Mouse (Mus musculus) urinary bladder, postnatal 10 days (tissue): ENCODE measurements around the gene Ccr9.

Source experiments
- DNase-seq: peaks from one replicate; pipeline ENCODE4 v3.0.0; 2022; ENCODE audit warnings: low spot score

Ccr9 gene

DNA sequence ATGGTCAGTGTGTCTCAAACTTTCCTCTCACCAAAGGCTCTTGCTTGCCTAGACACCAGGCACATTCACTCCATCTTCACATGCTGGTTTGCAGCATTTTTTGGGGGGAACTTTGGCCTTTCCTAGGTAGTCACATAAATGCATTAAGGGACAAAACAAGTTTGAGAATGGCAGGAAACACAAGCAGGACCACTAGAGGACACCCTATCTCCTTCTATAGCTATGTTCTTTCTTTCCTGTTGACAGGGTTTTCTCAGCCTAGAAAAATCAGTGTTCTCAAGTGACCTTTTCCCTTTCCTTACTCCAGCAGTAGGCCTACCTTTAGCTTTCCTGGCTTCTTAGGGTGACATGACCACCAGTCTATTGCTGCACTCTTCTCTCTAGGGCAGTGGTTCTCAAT, 124.7 kb downstream of the Ccr9 start:
- DNase-seq = no peak

GRCm38 (mm10) chr9:123805241-123805640, 127.0 kb downstream of the Ccr9 start:
- DNase-seq = no peak

DNA sequence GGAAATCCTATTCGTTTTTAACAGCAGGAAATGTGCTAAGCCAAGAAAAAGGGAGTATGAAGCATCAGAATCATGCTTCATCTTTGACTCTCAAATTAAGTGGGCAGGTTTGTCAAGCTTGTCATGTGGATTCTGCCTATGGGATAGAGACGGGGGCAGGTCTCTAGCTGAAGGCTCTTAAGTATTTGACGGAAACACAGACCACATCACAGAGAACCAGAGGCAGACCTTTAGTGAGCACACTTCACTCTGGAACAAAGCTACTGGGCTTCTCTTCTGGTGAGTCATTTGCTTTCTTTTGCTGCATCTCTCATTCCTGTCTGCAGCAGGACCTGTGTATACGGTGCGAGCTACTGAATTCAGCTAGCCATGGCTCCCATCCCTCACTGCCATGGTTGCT, 128.0 kb downstream of the Ccr9 start, which contains the start of gene Cxcr6:
TSS of gene Cxcr6 (plus strand) at position 209 of the 400 bp plus-strand sequence.
- no peak for DNase-seq

DNA sequence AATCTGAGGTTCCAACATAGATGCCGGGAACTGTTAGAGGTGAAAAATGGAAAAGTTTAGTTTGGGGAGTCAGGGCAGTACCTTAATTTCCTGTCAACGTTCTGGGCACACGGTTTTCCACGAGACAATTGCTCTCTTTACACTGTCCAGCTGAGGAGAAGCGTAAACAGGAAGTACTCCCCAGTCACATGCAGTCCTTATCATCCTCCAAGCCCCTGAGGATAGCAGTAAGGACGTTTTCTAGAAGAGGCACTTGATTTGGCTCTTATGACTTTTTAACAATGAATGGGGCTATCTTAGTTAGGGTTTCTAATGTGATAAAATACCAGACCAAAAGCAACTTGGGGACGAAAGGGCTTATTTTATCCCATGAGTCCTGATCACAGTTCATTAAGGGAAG, 130.3 kb downstream of the Ccr9 start:
- DNase-seq = no peak

GRCm38 (mm10) chr9:123811831-123812230, 133.6 kb downstream of the Ccr9 start:
- no peak for DNase-seq

GRCm38 (mm10) chr9:123814326-123814725, 136.1 kb downstream of the Ccr9 start:
- DNase-seq = no peak

GRCm38 (mm10) chr9:123814821-123815220, 136.6 kb downstream of the Ccr9 start:
- DNase-seq = no peak

DNA sequence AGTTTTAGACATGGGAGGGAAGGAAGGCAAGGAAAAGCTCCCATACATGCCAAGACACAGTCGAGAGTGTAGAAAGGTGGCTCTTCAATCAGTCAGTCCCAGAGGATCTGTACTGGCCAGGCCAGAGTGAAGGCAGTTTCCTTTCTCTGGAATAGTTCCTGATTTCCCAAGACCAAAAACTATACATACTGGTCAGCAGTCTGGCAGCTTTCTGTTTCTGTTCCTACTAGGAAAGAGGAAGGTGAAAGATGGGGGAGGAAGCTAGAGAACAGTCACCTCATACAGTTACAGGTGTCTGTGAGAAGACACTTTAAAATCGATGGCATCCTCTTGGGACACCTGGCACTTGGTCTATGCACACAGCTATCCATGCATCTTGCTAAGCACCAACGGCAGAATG, 137.2 kb downstream of the Ccr9 start:
- no peak for DNase-seq

DNA sequence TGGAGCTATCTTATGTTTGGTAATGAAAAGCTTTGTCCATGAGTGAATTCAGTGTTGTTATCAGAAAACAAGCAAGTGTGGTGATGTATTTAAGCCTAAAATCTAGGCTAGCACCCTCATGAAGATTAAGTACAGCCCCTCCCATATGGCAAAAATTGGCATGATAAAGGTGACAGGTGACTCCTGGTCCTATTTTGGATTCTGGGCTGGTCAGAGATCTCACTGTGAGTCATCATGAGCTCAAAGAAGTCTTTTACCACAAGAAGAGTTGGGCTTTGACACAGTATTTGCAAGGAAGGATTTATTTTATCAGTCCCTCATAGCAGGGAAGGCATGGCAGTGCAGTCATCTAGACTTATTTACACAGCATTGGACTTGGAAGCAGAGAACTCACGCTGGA, 137.8 kb downstream of the Ccr9 start:
- DNase-seq = no peak

GRCm38 (mm10) chr9:123818601-123819000, 140.4 kb downstream of the Ccr9 start:
- no peak for DNase-seq

DNA sequence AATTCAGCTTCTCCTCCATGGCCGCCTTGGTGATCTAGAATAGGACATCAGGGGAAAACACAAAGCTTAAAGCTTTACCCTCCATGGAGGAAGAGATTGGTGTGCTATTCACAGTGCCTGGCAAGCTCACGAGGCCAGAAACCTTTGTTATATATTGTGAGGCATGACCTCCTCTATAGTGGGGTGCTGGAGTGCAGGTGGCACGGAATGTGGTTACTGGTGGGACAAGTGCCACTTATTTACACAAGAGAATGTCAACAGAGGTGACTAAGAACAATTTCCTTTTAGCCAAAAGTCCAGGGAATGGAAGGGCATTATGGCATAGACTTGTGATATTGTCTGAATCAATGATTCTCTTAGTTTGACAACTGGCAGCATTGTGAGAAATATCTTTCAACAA, 148.4 kb downstream of the Ccr9 start:
- DNase-seq = no peak

- no peak for DNase-seq
Observed at GRCm38 (mm10) chr9:123828916-123829315, 150.7 kb downstream of the Ccr9 start.
